In genomic region chr3:98110610-98111009, GRCm38 (mm10) we compare ENCODE assay signal across 18 mouse cellular contexts. TPM values are rescaled to one million over a fixed set of nuclear protein-coding genes. Genes with fewer than 3 reads are reported as not detected.
"Had no signal": no experiment of that assay in that cellular context is flagged by ENCODE, and none has a peak within 500 bp of the region (broad histone marks: within the 10 kb centered on the region; RNA-seq: fewer than 3 reads in every experiment).

No protein-coding gene starts in this region.

- DNase-seq: liver; liver, embryonic 13.5 days; liver, postnatal 0 days; right cerebral cortex, adult 18-20 months; right cerebral cortex, postnatal 25 days; thymus, postnatal 4 days had no signal

- H3K27ac ChIP-seq: layer of hippocampus, adult 2 months; limb, embryonic 12.5 days; liver, embryonic 13.5 days; midbrain, embryonic 13.5 days had no signal

- ATAC-seq: intestine, embryonic 16.5 days; liver, postnatal 0 days; midbrain, embryonic 13.5 days had no signal

- H3K9me3 ChIP-seq: limb, embryonic 12.5 days; liver, embryonic 13.5 days; midbrain, embryonic 13.5 days had no signal

- H3K4me2 ChIP-seq: limb, embryonic 12.5 days; liver, embryonic 13.5 days; midbrain, embryonic 13.5 days had no signal

- H3K9ac ChIP-seq: limb, embryonic 12.5 days; liver, embryonic 13.5 days; liver, postnatal 0 days; midbrain, embryonic 13.5 days had no signal

- H3K27me3 ChIP-seq: limb, embryonic 12.5 days; liver, embryonic 13.5 days; midbrain, embryonic 13.5 days had no signal

- H3K4me3 ChIP-seq: layer of hippocampus, adult 2 months; limb, embryonic 12.5 days; liver, embryonic 13.5 days; midbrain, embryonic 13.5 days had no signal

RNA-seq across cellular contexts. Expression of gene Adam30, which starts 49.8 kb away (rescaled TPM):
- total RNA-seq: layer of hippocampus, adult 2 months; layer of hippocampus, postnatal 10 days; left cerebral cortex, postnatal 36 days; midbrain, postnatal 0 days had no signal
- polyA plus RNA-seq: intestine, embryonic 16.5 days; limb, embryonic 12.5 days; liver, embryonic 13.5 days; liver, postnatal 0 days; lung, embryonic 16.5 days; midbrain, embryonic 13.5 days; midbrain, postnatal 0 days; neural tube, embryonic 14.5 days; small intestine, adult 2 months; stomach, embryonic 16.5 days; thymus, postnatal 0 days had no signal
